ENCODE assay signal across 8 mouse cellular contexts in the genomic region with DNA sequence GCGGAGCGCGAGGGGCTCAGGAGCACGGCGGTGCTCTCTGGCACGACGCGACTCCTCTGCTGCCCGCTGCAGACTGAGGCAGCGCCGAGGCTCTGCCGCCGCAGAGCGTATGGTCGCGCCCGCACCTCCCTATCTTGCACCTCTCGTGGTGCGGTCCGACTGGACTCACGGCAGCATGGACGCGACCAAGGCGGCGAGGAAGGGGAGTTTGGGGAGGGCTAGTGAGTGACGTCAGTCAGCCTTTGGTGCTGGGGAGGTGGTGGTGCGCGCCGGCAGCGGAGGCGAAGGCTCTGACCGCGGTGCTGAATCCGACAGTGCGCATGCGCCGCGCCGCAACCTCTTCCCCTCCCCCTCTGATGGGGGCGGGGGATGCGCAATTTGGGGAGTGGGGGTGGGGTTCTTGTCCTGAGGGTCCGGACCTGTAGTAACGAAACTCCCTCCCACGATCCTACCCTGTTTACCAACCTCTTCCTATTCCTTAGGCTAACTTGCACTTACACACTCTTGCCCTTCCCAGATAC. TPM values are rescaled to one million over a fixed set of nuclear protein-coding genes. Genes with fewer than 3 reads are reported as not detected.
DNase-seq lines count a peak whose midpoint lies in the region; ATAC-seq and TF ChIP-seq lines count a peak whose summit lies in the region.

Syn1 (minus strand) TSS at position 161 of the 521 bp plus-strand sequence.

- H3K36me3 ChIP-seq in heart, embryonic 13.5 days = peaks cover 6% of the 10 kb centered on the region; the same call in 1 of the 2 replicates
- no peaks in the 10 kb centered on the region for H3K36me3 ChIP-seq in kidney, postnatal 0 days (ENCODE audit: insufficient read depth, low read length)
- no peaks in the 10 kb centered on the region for H3K36me3 ChIP-seq in liver, adult 2 months (ENCODE audit: control insufficient read depth, insufficient read depth, low read length)

- H3K4me1 ChIP-seq in bone marrow macrophage, adult 2 months (ENCODE audit: control insufficient read depth, insufficient read depth, low read length) = peaks cover 21% of the 10 kb centered on the region
- H3K4me1 ChIP-seq in embryonic fibroblast, embryonic 13.5 days (ENCODE audit: control insufficient read depth, insufficient read depth, low read length) = no peaks in the 10 kb centered on the region
- 0 out of 2 replicates have a peak, but pooled peaks cover 4% of the 10 kb centered on the region for H3K4me1 ChIP-seq in heart, embryonic 13.5 days
- no peaks in the 10 kb centered on the region for H3K4me1 ChIP-seq in kidney, postnatal 0 days (replicated peaks; ENCODE audit: insufficient read depth, low read length)
- no peaks in the 10 kb centered on the region for H3K4me1 ChIP-seq in liver, adult 2 months (ENCODE audit: control insufficient read depth, insufficient read depth, low read length)

- H3K4me3 ChIP-seq in bone marrow macrophage, adult 2 months (ENCODE audit: insufficient read depth, low read length) = peak within 1 kb of the TSS; percentile 51
- H3K4me3 ChIP-seq in embryonic fibroblast, embryonic 13.5 days (ENCODE audit: insufficient read depth, low read length) = peak within 1 kb of the TSS; percentile 45
- H3K4me3 ChIP-seq in heart, embryonic 13.5 days = peak within 1 kb of the TSS; percentile 45
- peak within 1 kb of the TSS; percentile 31 for H3K4me3 ChIP-seq in kidney, postnatal 0 days (replicated peaks; ENCODE audit: low read depth, low read length)
- peak within 1 kb of the TSS; percentile 59; the same call in 1 of the 2 replicates for H3K4me3 ChIP-seq in liver, adult 2 months (ENCODE audit: insufficient read depth, low read depth, low read length)

- no peak for TF ChIP-seq POLR2A in bone marrow macrophage, adult 2 months (IDR thresholded peaks at IDR 0.05; ENCODE audit: borderline replicate concordance, low read depth, low read length)
- TF ChIP-seq POLR2A in embryonic fibroblast, embryonic 13.5 days (IDR thresholded peaks at IDR 0.05; ENCODE audit: low read depth, low read length) = peak; percentile 35; the same call in 1 of the 2 replicates
- no peak for TF ChIP-seq POLR2A in liver, adult 2 months (IDR thresholded peaks at IDR 0.05; ENCODE audit: extremely low read depth, insufficient read depth, low read length)

- no peaks in the 10 kb centered on the region for H3K79me2 ChIP-seq in liver, adult 2 months (ENCODE audit: control insufficient read depth, insufficient read depth, low read length)

- H3K27ac ChIP-seq in bone marrow macrophage, adult 2 months (ENCODE audit: insufficient read depth, low read depth, low read length) = no peak within 1 kb of the TSS
- H3K27ac ChIP-seq in embryonic fibroblast, embryonic 13.5 days (ENCODE audit: insufficient read depth, low read length) = no peak within 1 kb of the TSS; the same call in 1 of the 2 replicates
- no peak within 1 kb of the TSS for H3K27ac ChIP-seq in heart, embryonic 13.5 days (replicated peaks)
- no peak within 1 kb of the TSS for H3K27ac ChIP-seq in kidney, postnatal 0 days
- H3K27ac ChIP-seq in liver, adult 2 months (replicated peaks; ENCODE audit: insufficient read depth, low read depth, low read length) = no peak within 1 kb of the TSS

- TF ChIP-seq CTCF in bone marrow macrophage, adult 2 months (IDR thresholded peaks at IDR 0.05; ENCODE audit: low read depth, low read length) = no peak
- no peak for TF ChIP-seq CTCF in embryonic fibroblast, embryonic 13.5 days (IDR thresholded peaks at IDR 0.05; ENCODE audit: borderline replicate concordance, insufficient read depth, low read length)
- peak; percentile 0; the same call in 1 of the 2 replicates for TF ChIP-seq CTCF in kidney, postnatal 0 days (IDR thresholded peaks at IDR 0.05; ENCODE audit: low read depth)
- TF ChIP-seq CTCF in liver, adult 2 months (IDR thresholded peaks at IDR 0.05; ENCODE audit: low read depth, low read length) = no peak

- H3K4me2 ChIP-seq in heart, embryonic 13.5 days = peak within 1 kb of the TSS; percentile 70
- peak within 1 kb of the TSS; percentile 56 for H3K4me2 ChIP-seq in kidney, postnatal 0 days (ENCODE audit: low read length)

- DNase-seq in A20 (ENCODE audit: low read depth, low spot score) = peak; percentile 73
- peak; percentile 87 for DNase-seq in kidney, postnatal 0 days (ENCODE audit: low spot score)
- peak; percentile 69 for DNase-seq in liver, adult 2 months (ENCODE audit: extremely low read depth, low read depth, low spot score)
- peak; percentile 69 to 71 for DNase-seq in spleen, postnatal 36 days (ENCODE audit: low spot score in 2 of 2)

- peak within 1 kb of the TSS; percentile 2 for H3K9ac ChIP-seq in heart, embryonic 13.5 days
- H3K9ac ChIP-seq in kidney, postnatal 0 days (ENCODE audit: low read depth, low read length) = no peak within 1 kb of the TSS
- peak within 1 kb of the TSS; percentile 53 for H3K9ac ChIP-seq in liver, adult 2 months (ENCODE audit: low read depth, low read length)

- H3K9me3 ChIP-seq in heart, embryonic 13.5 days = no peaks in the 10 kb centered on the region
- no peaks in the 10 kb centered on the region for H3K9me3 ChIP-seq in kidney, postnatal 0 days (replicated peaks; ENCODE audit: low read length)

- 3% methylated on average over 41 of the region's 44 CpGs for WGBS in heart, embryonic 13.5 days
- 18% methylated on average over 35 of the region's 44 CpGs for WGBS in kidney, postnatal 0 days
- WGBS in liver, adult 2 months = under 1% methylated on average over 33 of the region's 44 CpGs

- H3K27me3 ChIP-seq in heart, embryonic 13.5 days (replicated peaks) = peaks cover 25% of the 10 kb centered on the region
- H3K27me3 ChIP-seq in kidney, postnatal 0 days (ENCODE audit: insufficient read depth, low read length) = no peaks in the 10 kb centered on the region
- H3K27me3 ChIP-seq in liver, adult 2 months (ENCODE audit: control insufficient read depth, insufficient read depth, low read length) = no peaks in the 10 kb centered on the region

- ATAC-seq in heart, embryonic 13.5 days (ENCODE audit: extremely low read depth, insufficient number of reproducible peaks, low FRiP score, low TSS enrichment) = peak; percentile 58; the same call in 1 of the 2 replicates
- peak; percentile 95 for ATAC-seq in kidney, postnatal 0 days (replicated peaks; ENCODE audit: low FRiP score, low read depth)
- ATAC-seq in monocyte, adult 5-6 weeks (replicated peaks; ENCODE audit: insufficient number of reproducible peaks, low FRiP score, low TSS enrichment, poor library complexity, severe bottlenecking) = peak; percentile 94

RNA-seq across cellular contexts. Expression of gene Syn1, which starts in this region (rescaled TPM):
- 4.8 and 5.7 TPM in 2 replicates for polyA plus RNA-seq in bone marrow macrophage, adult 2 months (2012; ENCODE audit: insufficient read depth, insufficient read length, missing spikeins)
- polyA plus RNA-seq in embryonic fibroblast, embryonic 13.5 days (2011; ENCODE audit: insufficient read length, low read depth, missing spikeins) = 2.0 and 4.4 TPM in 2 replicates
- 0.05 and 0.15 TPM in 2 replicates for polyA plus RNA-seq in heart, embryonic 13.5 days (2015; fragmentation: Nextera tagmentation; extraction: Ambion mirVana)
- 0.11 and 0.16 TPM in 2 replicates for polyA plus RNA-seq in kidney, postnatal 0 days (2015; fragmentation: Nextera tagmentation; extraction: Ambion mirVana)
- 0.13 TPM in 1 of 2 replicates, not detected in the other for total RNA-seq in liver, adult 2 months (2014; rRNA removed)
- polyA plus RNA-seq in liver, adult 2 months (2012; rRNA removed) = 0.13 and 0.21 TPM in 2 replicates
- 0.19 TPM in 1 of 3 replicates, not detected in the others for total RNA-seq in monocyte, adult 5-6 weeks (2017)

Comparison
In these comparisons a context has a peak if more than half of its experiments do, and no peak if none do; other contexts are left out.
1. Peak in ATAC-seq, H3K4me3 ChIP-seq, H3K9ac ChIP-seq and H3K4me2 ChIP-seq in heart, embryonic 13.5 days; RNA of the gene not detected or under 1 TPM.
2. Peak in DNase-seq, ATAC-seq, H3K4me3 ChIP-seq and H3K4me2 ChIP-seq in kidney, postnatal 0 days; RNA of the gene not detected or under 1 TPM.
3. Peak in DNase-seq, H3K4me3 ChIP-seq and H3K9ac ChIP-seq in liver, adult 2 months; RNA of the gene not detected or under 1 TPM.
4. Peak in ATAC-seq in monocyte, adult 5-6 weeks; RNA of the gene not detected or under 1 TPM.